Mouse (Mus musculus): Measurements from ENCODE around the gene Il2rb. TPM values are rescaled to one million over a fixed set of nuclear protein-coding genes. Genes with fewer than 3 reads are reported as not detected.

Gene Il2rb
- polyA plus RNA-seq, 1 experiment from 2014 or later, result 0.06 TPM

- Histone ChIP-seq H3K27me3 (no peaks in the 10 kb centered on the region), H3K27ac (replicated peaks) (peak overlapping the region; percentile 6; the same call in 1 of the 2 replicates), H3K4me2 (no peak overlapping the region), H3K36me3 (no peaks in the 10 kb centered on the region), H3K9me3 (no peaks in the 10 kb centered on the region), H3K4me1 (replicated peaks) (peaks cover 26% of the 10 kb centered on the region), H3K4me3 (no peak overlapping the region), H3K9ac (no peak overlapping the region)
- 87% methylated on average over 6 of the region's 6 CpGs for WGBS
- no peak for ATAC-seq (ENCODE audit: low read depth)
Measured at GRCm38 (mm10) chr15:78450419-78450768, 44.7 kb downstream of the Il2rb start.

DNA sequence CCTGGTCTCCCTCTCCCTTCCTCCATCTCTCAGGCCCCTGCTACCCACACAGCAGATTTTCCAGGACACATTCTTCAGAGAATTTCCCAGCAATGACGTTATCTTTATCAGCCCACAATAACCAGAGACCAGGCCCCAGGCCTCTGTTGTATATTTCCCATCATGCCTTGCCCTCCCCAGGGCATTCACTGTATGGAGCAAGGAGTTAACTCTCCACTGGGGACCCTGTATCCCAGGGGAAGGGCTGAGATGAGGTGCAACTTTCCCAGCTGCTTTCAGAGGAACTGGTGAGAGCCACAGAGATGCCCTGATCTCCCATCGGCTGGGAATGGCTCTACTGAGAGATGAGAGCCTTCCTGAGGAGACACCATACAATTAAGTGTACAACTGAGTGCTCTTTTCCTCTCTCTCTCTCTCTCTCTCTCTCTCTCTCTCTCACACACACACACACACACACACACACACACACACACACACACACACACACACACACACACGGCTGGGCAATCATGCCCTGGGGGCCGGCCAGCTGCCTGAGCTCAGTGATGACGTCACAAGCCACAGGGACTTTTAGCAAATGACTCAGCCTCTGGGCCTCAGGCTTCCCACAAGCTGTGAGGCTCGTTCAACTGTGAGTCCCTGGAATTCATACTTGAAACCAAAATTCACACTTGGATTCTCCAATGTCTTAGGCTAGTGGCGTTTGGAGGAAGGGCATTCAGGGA, 45.2 kb downstream of the Il2rb start:
- ATAC-seq (ENCODE audit: low read depth), result no peak
- H3K4me3 ChIP-seq, result no peak overlapping the region
- H3K4me2 ChIP-seq, result no peak overlapping the region
- no peaks in the 10 kb centered on the region for H3K27me3 ChIP-seq
- no peaks in the 10 kb centered on the region for H3K9me3 ChIP-seq
- WGBS, result 29% methylated on average over 7 of the region's 7 CpGs
- H3K36me3 ChIP-seq, result no peaks in the 10 kb centered on the region
- no peak overlapping the region for H3K9ac ChIP-seq
- peak overlapping the region; percentile 71 for H3K27ac ChIP-seq (replicated peaks)
- H3K4me1 ChIP-seq (replicated peaks), result peaks cover 26% of the 10 kb centered on the region

DNA sequence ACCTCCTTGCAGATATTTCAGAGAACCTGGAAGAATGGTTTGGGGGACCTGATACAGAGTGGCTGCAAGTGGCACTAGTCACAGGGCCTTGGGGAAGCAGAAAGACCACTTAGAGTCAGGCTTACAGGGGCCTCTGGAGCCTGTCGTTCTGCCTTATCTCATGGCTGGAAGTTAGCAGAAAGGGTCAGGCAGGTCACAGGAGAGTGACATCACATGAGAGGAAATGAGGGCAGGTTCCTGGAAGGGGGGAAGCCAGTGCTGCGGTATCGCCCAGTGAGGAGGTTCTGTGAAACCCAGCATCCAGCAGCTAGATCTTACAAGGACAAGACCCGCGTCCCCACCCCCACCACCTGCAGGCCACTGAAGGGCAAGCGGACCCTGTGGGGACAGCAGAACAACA, 45.9 kb downstream of the Il2rb start:
- H3K4me2 ChIP-seq, result no peak overlapping the region
- no peaks in the 10 kb centered on the region for H3K9me3 ChIP-seq
- WGBS, result 85% methylated on average over 6 of the region's 6 CpGs
- peaks cover 26% of the 10 kb centered on the region for H3K4me1 ChIP-seq (replicated peaks)
- ATAC-seq (ENCODE audit: low read depth), result no peak
- peak overlapping the region; percentile 26; the same call in 1 of the 2 replicates for H3K9ac ChIP-seq
- H3K27ac ChIP-seq (replicated peaks), result peak overlapping the region; percentile 71
- no peaks in the 10 kb centered on the region for H3K27me3 ChIP-seq
- H3K4me3 ChIP-seq, result no peak overlapping the region
- H3K36me3 ChIP-seq, result no peaks in the 10 kb centered on the region

- WGBS, result 2% methylated on average over 22 of the region's 22 CpGs
- Histone ChIP-seq H3K9ac (peak overlapping the region; percentile 59), H3K9me3 (no peaks in the 10 kb centered on the region), H3K27ac (replicated peaks) (peak overlapping the region; percentile 64), H3K36me3 (no peaks in the 10 kb centered on the region), H3K4me3 (peak overlapping the region; percentile 24), H3K27me3 (no peaks in the 10 kb centered on the region), H3K4me2 (peak overlapping the region; percentile 54), H3K4me1 (replicated peaks) (peaks cover 26% of the 10 kb centered on the region)
- ATAC-seq (ENCODE audit: low read depth), result 0 out of 2 replicates have a peak, but pooled peaks have one; percentile 28
Measured at GRCm38 (mm10) chr15:78447746-78448535, 47.1 kb downstream of the Il2rb start.

GRCm38 (mm10) chr15:78447121-78447520, 48.0 kb downstream of the Il2rb start:
- no peaks in the 10 kb centered on the region for H3K36me3 ChIP-seq
- no peak for ATAC-seq (ENCODE audit: low read depth)
- 0 out of 2 replicates have a peak overlapping the region, but pooled peaks have one; percentile 18 for H3K27ac ChIP-seq (replicated peaks)
- H3K4me1 ChIP-seq (replicated peaks), result peaks cover 26% of the 10 kb centered on the region
- peak overlapping the region; percentile 8; the same call in 1 of the 2 replicates for H3K9ac ChIP-seq
- no peaks in the 10 kb centered on the region for H3K27me3 ChIP-seq
- no peak overlapping the region for H3K4me2 ChIP-seq
- H3K4me3 ChIP-seq, result no peak overlapping the region
- WGBS, result 61% methylated on average over 7 of the region's 7 CpGs
- no peaks in the 10 kb centered on the region for H3K9me3 ChIP-seq

DNA sequence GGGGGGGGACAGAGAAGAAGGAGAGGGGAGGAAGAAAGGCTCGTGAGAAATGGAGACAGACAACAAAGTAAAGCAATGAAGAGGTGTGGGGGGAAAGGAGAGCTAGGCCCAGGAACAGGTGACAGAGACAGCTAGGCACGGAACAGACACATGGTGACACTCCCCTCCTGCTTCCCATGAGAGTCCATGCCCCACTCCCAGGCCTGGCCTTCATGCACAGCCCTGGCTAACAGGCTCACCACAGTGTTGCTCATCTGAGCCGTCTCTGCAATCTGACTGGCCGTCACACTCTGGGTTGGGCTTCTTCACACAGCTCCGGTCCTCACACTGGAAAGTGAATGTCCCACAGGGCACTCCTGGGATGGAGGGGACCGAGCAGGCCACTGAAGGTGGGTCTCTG, 51.2 kb downstream of the Il2rb start:
- WGBS, result 44% methylated on average over 6 of the region's 6 CpGs
- peaks cover 17% of the 10 kb centered on the region for H3K4me1 ChIP-seq (replicated peaks)
- no peak overlapping the region for H3K4me2 ChIP-seq
- no peaks in the 10 kb centered on the region for H3K27me3 ChIP-seq
- ATAC-seq (ENCODE audit: low read depth), result no peak
- peaks cover under 1% of the 10 kb centered on the region; the same call in 1 of the 2 replicates for H3K36me3 ChIP-seq
- 0 out of 2 replicates have a peak overlapping the region, but pooled peaks have one; percentile 5 for H3K9ac ChIP-seq
- no peak overlapping the region for H3K27ac ChIP-seq (replicated peaks)
- H3K9me3 ChIP-seq, result no peaks in the 10 kb centered on the region
- H3K4me3 ChIP-seq, result no peak overlapping the region

DNA sequence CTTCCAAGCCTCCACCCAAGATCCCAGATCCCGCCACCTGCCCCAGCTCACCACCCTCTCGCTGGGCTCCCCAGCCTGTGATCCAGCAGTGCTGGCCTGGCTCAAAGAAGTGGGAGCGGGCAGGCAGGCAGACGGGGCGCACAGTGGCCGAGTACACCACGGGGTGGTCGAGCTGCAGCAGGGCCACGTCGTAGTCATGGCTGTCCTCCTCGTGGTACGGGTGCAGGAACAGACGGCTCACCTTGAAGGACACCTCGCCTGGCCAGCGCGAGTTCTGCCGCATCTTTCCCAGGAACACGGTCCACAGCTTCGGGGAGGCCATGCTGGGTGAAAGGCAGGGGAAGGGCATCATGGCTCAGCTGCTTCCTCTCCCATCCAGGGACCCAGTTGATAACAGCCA, 52.8 kb downstream of the Il2rb start:
- Histone ChIP-seq H3K36me3 (peaks cover 7% of the 10 kb centered on the region), H3K4me1 (replicated peaks) (peaks cover 20% of the 10 kb centered on the region), H3K27ac (replicated peaks) (no peak overlapping the region), H3K4me2 (no peak overlapping the region), H3K27me3 (no peaks in the 10 kb centered on the region), H3K9me3 (no peaks in the 10 kb centered on the region), H3K4me3 (no peak overlapping the region), H3K9ac (no peak overlapping the region)
- 87% methylated on average over 19 of the region's 19 CpGs for WGBS
- no peak for ATAC-seq (ENCODE audit: low read depth)

DNA sequence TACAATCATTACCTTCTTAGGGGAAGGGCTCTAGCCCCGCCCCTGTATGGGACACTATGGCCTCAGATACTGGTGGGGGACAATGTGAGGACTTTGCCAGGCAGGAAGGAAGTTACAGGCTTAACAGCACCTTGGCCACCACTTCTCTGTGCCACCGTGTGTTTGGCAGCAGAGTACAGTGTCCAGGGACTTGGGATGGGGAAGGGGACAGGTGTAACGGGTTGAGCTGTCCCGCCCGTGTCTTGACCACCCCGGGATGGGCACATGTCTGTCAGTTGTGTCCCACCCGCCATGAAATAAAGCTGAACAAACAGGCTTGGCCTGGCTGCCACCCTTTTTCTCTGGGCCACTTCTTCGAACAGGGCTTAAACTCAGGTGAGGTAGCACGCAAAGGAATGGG, 56.1 kb downstream of the Il2rb start:
- ATAC-seq (ENCODE audit: low read depth), result no peak
- Histone ChIP-seq H3K9ac (no peak overlapping the region), H3K27ac (replicated peaks) (no peak overlapping the region), H3K27me3 (no peaks in the 10 kb centered on the region), H3K9me3 (no peaks in the 10 kb centered on the region), H3K36me3 (peaks cover 30% of the 10 kb centered on the region), H3K4me3 (no peak overlapping the region), H3K4me2 (no peak overlapping the region), H3K4me1 (replicated peaks) (peaks cover 51% of the 10 kb centered on the region)
- WGBS, result 68% methylated on average over 9 of the region's 9 CpGs

- Histone ChIP-seq H3K4me3 (no peak overlapping the region), H3K9me3 (no peaks in the 10 kb centered on the region), H3K9ac (0 out of 2 replicates have a peak overlapping the region, but pooled peaks have one; percentile 22), H3K4me1 (replicated peaks) (peaks cover 52% of the 10 kb centered on the region), H3K27ac (replicated peaks) (no peak overlapping the region), H3K36me3 (peaks cover 35% of the 10 kb centered on the region), H3K4me2 (no peak overlapping the region), H3K27me3 (no peaks in the 10 kb centered on the region)
- WGBS, result 49% methylated on average over 8 of the region's 8 CpGs
- ATAC-seq (ENCODE audit: low read depth), result no peak
Measured at GRCm38 (mm10) chr15:78438505-78438904, 56.6 kb downstream of the Il2rb start.

- H3K27me3 ChIP-seq, result no peaks in the 10 kb centered on the region
- no peak overlapping the region for H3K4me2 ChIP-seq
- no peaks in the 10 kb centered on the region for H3K9me3 ChIP-seq
- peaks cover 40% of the 10 kb centered on the region for H3K36me3 ChIP-seq
- peak overlapping the region; percentile 86; the same call in 1 of the 2 replicates for H3K27ac ChIP-seq (replicated peaks)
- ATAC-seq (ENCODE audit: low read depth), result no peak
- H3K4me1 ChIP-seq (replicated peaks), result peaks cover 52% of the 10 kb centered on the region
- 45% methylated on average over 4 of the region's 4 CpGs for WGBS
- no peak overlapping the region for H3K9ac ChIP-seq
- H3K4me3 ChIP-seq, result no peak overlapping the region
Measured at GRCm38 (mm10) chr15:78438018-78438394, 57.1 kb downstream of the Il2rb start.

DNA sequence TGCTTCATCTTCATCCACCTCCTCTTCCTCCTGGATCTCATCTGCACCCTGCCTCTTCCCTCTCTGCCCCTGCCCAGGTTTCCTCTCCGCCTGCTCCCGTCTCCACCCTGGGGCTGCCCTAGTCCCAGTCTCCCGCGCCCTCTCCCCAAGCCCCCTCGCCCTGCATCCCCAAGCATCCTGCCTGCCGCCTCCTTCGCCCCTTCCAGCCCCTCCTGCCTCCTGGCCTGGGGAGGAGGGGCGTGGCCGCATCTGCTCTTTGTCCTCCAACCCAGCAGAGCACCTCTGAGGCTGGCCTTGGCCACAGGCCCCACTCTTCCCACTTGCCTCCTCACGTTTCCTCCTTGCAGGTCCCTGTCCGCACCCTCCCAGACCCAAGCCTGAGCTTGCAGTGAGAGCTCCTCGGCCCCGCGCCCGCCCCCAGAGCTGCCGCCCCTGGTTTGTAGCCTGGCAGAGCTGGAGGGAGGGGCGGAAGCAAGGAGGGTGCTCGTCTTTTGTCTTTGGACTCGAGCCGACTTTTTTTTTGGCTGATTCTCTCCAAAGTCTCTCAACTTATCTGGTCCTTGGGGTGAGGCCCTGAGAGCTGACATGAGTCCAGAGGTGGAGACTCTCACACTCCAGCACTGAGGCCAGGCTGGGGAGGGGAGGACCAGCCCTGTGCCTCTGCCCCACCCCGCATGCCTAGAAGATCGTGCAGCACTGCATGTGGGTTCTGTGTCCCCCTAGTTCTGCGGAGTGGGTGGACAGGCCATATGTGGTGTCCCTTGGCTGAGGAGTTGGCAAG, 57.6 kb downstream of the Il2rb start:
- peaks cover 52% of the 10 kb centered on the region for H3K4me1 ChIP-seq (replicated peaks)
- peak overlapping the region; percentile 64 for H3K9ac ChIP-seq
- 15% methylated on average over 23 of the region's 23 CpGs for WGBS

More for the DNA sequence above, 57.6 kb downstream of the Il2rb start:
- Histone ChIP-seq H3K27me3 (no peaks in the 10 kb centered on the region), H3K4me2 (peak overlapping the region; percentile 54), H3K9me3 (no peaks in the 10 kb centered on the region), H3K4me3 (peak overlapping the region; percentile 22; the same call in 1 of the 2 replicates), H3K36me3 (peaks cover 44% of the 10 kb centered on the region), H3K27ac (replicated peaks) (peak overlapping the region; percentile 86)
- ATAC-seq (ENCODE audit: low read depth), result peak; percentile 16
